ENCODE assay signal across 9 mouse cellular contexts in the genomic region with DNA sequence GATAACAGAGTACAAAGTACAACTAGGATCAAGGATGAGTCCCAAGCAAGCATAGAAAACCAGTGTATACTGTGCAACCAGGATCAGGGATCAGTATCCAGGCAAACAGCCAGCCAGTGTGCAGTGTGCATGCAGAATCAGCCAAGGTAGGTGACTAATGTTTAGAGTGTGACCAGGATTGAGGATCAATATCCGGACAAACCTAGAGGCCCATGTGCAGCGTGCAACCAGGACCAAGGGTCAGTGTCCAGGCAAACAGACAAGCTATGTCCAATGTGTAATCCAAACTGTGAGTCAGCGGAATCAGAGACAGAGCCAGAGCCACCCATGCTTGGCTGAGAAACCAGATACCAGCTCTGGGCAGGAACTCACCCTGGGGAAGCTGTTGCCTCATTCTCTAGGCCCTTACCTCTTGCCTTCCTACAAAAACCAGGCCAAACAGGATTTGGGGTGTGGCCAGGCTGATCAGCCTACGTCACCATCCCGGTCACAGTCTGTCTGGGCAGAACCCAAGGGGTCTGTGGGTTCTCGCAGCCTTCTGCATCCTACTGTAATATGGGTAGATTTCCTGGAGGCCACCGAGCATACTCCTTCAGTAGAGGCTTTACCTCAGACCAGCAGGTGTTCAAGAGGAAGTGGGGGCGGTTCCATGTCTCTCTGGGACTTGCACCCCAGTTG. TPM values are rescaled to one million over a fixed set of nuclear protein-coding genes. Genes with fewer than 3 reads are reported as not detected.
DNase-seq lines count a peak whose midpoint lies in the region; ATAC-seq lines count a peak whose summit lies in the region.
"Had no signal": no experiment of that assay in that cellular context is flagged by ENCODE, and none has a peak within 500 bp of the region (broad histone marks: within the 10 kb centered on the region; RNA-seq: fewer than 3 reads in every experiment).

No protein-coding gene starts in this region.

- no peak overlapping the region for H3K4me2 ChIP-seq in heart, embryonic 16.5 days (ENCODE audit: low read depth, low read length)

- H3K9ac ChIP-seq in heart, embryonic 16.5 days (ENCODE audit: low read length): 0 out of 2 replicates have a peak overlapping the region, but pooled peaks have one; percentile 27

- no peak overlapping the region for H3K4me3 ChIP-seq in heart, embryonic 16.5 days (ENCODE audit: low read length)

- WGBS in heart, embryonic 16.5 days: 72% methylated on average over 8 of the region's 8 CpGs
- 28% methylated on average over 8 of the region's 8 CpGs for WGBS in large intestine, adult 2 months

- ATAC-seq in heart, embryonic 16.5 days (replicated peaks; ENCODE audit: extremely low read depth, insufficient read depth, low FRiP score): peak; percentile 34; the same call in 1 of the 2 replicates
- ATAC-seq in neutrophil, adult 5-6 weeks (ENCODE audit: extremely low read depth, insufficient number of reproducible peaks, low FRiP score, poor library complexity, severe bottlenecking): peak; percentile 33; the same call in 1 of the 2 replicates

- no peaks in the 10 kb centered on the region for H3K9me3 ChIP-seq in heart, embryonic 16.5 days (replicated peaks; ENCODE audit: control insufficient read depth, low read length)

- H3K27me3 ChIP-seq in heart, embryonic 16.5 days (ENCODE audit: control insufficient read depth, insufficient read depth, low read length): no peaks in the 10 kb centered on the region

- intact Hi-C loops in left cerebral cortex, postnatal 36 days (cut with DNase I): no loop called here

- peak overlapping the region; percentile 19; the same call in 1 of the 2 replicates for H3K27ac ChIP-seq in heart, embryonic 16.5 days (ENCODE audit: low read length)
- H3K27ac ChIP-seq: macrophage had no signal

- H3K36me3 ChIP-seq in heart, embryonic 16.5 days (ENCODE audit: control insufficient read depth, insufficient read depth): no peaks in the 10 kb centered on the region

- DNase-seq in 416B (ENCODE audit: low read depth): peak; percentile 93
- DNase-seq in adrenal gland, postnatal 10 days: peak; percentile 78
- peak; percentile 76 for DNase-seq in large intestine, adult 2 months (ENCODE audit: low read depth, low spot score)
- no peak for DNase-seq in left cerebral cortex, postnatal 36 days (ENCODE audit: low spot score in 2 of 2)
- no peak for DNase-seq in layer of hippocampus, postnatal 14 days (ENCODE audit: low spot score in 2 of 2)
- DNase-seq in cerebellum, postnatal 25 days: no peak

- peaks cover 20% of the 10 kb centered on the region for H3K4me1 ChIP-seq in heart, embryonic 16.5 days (ENCODE audit: control insufficient read depth, insufficient read depth, low read length)

RNA-seq across cellular contexts. Expression of a gene that starts 20.4 kb away (rescaled TPM):
- total RNA-seq in adrenal gland, postnatal 10 days (2021): 100 to 1,000 TPM in 1 of 2 experiments, 10 to 100 TPM in 1; 91.0 to 110 TPM
- polyA plus RNA-seq in heart, embryonic 16.5 days (2015; fragmentation: Nextera tagmentation; extraction: Ambion mirVana): 9.1 and 9.8 TPM in 2 replicates
- 30.9 and 49.4 TPM in 2 replicates for polyA plus RNA-seq in large intestine, adult 2 months (2012; rRNA removed)
- total RNA-seq in neutrophil, adult 5-6 weeks (2017): 65.3 and 69.0 TPM in 2 replicates
- total RNA-seq in left cerebral cortex, postnatal 36 days (2021): 10 to 100 TPM; 54.3 to 63.3 TPM
- 10 to 100 TPM; 57.1 to 61.7 TPM for total RNA-seq in layer of hippocampus, postnatal 14 days (2021)

Comparison
In these comparisons a context has a peak if more than half of its experiments do, and no peak if none do; other contexts are left out.
1. DNase-seq: peak in 416B (single experiment), adrenal gland, postnatal 10 days (single experiment) and large intestine, adult 2 months (single experiment); none in left cerebral cortex, postnatal 36 days (0 of 2), layer of hippocampus, postnatal 14 days (0 of 2) and cerebellum, postnatal 25 days (0 of 2).